Mouse (Mus musculus): ENCODE results near the gene Pianp.

The Pianp gene

GRCm38 (mm10) chr6:124995246-124995645 lies 1.2 kb upstream of the Pianp start:
- ChIA-PET CTCF (interaction anchor here in 2 of 4 experiments (1.0 to 1.8 kb wide), 2 partner anchors 13 to 64 kb away, joined by 3 to 6 read pairs; partner anchors contain the start of genes Mlf2 (in 1 of the 2) and Zfp384 (in 1 of the 2)), POLR2A (interaction anchor here in 3 of 4 experiments (1.2 to 10.3 kb wide), 12 partner anchors 10 to 166 kb away, joined by 4 to 182 read pairs (median 8); partner anchors contain the start of genes Cdca3 (in 1 of the 3), Cops7a (in 1 of the 3), P3h3 (in 1 of the 3) and Usp5 (in 1 of the 3))

- CTCF ChIA-PET, result interaction anchor here in 3 of 4 experiments (0.6 to 1.4 kb wide), 5 partner anchors 12 to 91 kb away, joined by 3 to 4 read pairs (median 3); partner anchors contain the start of genes Mlf2 (in 1 of the 3) and Zfp384 (in 1 of the 3)
- POLR2A ChIA-PET, result interaction anchor here (0.5 to 10.3 kb wide), 36 partner anchors 12 to 293 kb away, joined by 3 to 182 read pairs (median 4); partner anchors contain the start of genes Zfp384 (in 4 of the 4), Cops7a (in 2 of the 4), Grcc10 (in 2 of the 4) and Mlf2 (in 2 of the 4)
Observed at GRCm38 (mm10) chr6:124995831-124996403, 577 bp upstream of the Pianp start.

GRCm38 (mm10) chr6:124998066-124998465 lies 1.6 kb downstream of the Pianp start:
- ChIA-PET POLR2A (interaction anchor here in 3 of 4 experiments (0.6 to 10.3 kb wide), 28 partner anchors 8 to 257 kb away, joined by 3 to 182 read pairs (median 4); partner anchors contain the start of genes Zfp384 (in 3 of the 3), Cdca3 (in 2 of the 3), Grcc10 (in 2 of the 3) and Cops7a (in 1 of the 3)), CTCF (interaction anchor here in 1 of 4 experiments (0.7 to 2.0 kb wide), 5 partner anchors 11 to 168 kb away, joined by 3 to 5 read pairs (median 3); partner anchors contain the start of genes Cdca3 and Zfp384)

- ChIA-PET CTCF (interaction anchor here in 2 of 4 experiments (0.6 to 2.0 kb wide), 8 partner anchors 9 to 170 kb away, joined by 3 to 5 read pairs (median 4); partner anchors contain the start of genes Cdca3 (in 1 of the 2) and Zfp384 (in 1 of the 2)), POLR2A (interaction anchor here in 3 of 4 experiments (0.5 to 10.3 kb wide), 13 partner anchors 7 to 258 kb away, joined by 3 to 182 read pairs (median 5); partner anchors contain the start of genes Zfp384 (in 2 of the 3), Grcc10 (in 1 of the 3) and Mlf2 (in 1 of the 3))
Observed at GRCm38 (mm10) chr6:124999091-124999490, 2.6 kb downstream of the Pianp start.

- ChIA-PET CTCF (interaction anchor here in 1 of 4 experiments (0.9 to 1.6 kb wide), 5 partner anchors 31 to 192 kb away, joined by 3 to 4 read pairs (median 4); partner anchors contain the start of genes Mlf2, Mrpl51 and Ncapd2), POLR2A (interaction anchor here in 3 of 4 experiments (0.7 to 3.6 kb wide), 12 partner anchors 7 to 261 kb away, joined by 3 to 17 read pairs (median 4); partner anchors contain the start of genes Zfp384 (in 3 of the 3), Mlf2 (in 2 of the 3) and Ptpn6 (in 1 of the 3))
Observed at GRCm38 (mm10) chr6:124999546-124999945, 3.1 kb downstream of the Pianp start.

GRCm38 (mm10) chr6:125003706-125004105 lies 7.2 kb downstream of the Pianp start:
- ChIA-PET POLR2A (interaction anchor here in 3 of 4 experiments (0.7 to 13.8 kb wide), 12 partner anchors 8 to 262 kb away, joined by 3 to 182 read pairs (median 4); partner anchors contain the start of genes Mlf2 (in 2 of the 3), Cops7a (in 1 of the 3), Grcc10 (in 1 of the 3) and Pianp (in 1 of the 3)), CTCF (interaction anchor here in 1 of 4 experiments (1.2 kb wide), 1 partner anchor 10 kb away, joined by 3 read pairs; no protein-coding TSS in a partner anchor)

GRCm38 (mm10) chr6:125005086-125005485 lies 8.6 kb downstream of the Pianp start:
- ChIA-PET CTCF (interaction anchor here in 3 of 4 experiments (0.5 to 1.7 kb wide), 6 partner anchors 23 to 158 kb away, joined by 3 to 5 read pairs (median 3); no protein-coding TSS in a partner anchor), POLR2A (interaction anchor here in 2 of 4 experiments (0.7 to 13.8 kb wide), 7 partner anchors 8 to 264 kb away, joined by 3 to 182 read pairs (median 6); partner anchors contain the start of genes Mlf2 (in 2 of the 2), Pianp (in 2 of the 2) and Grcc10 (in 1 of the 2))

- ChIA-PET CTCF (interaction anchor here (0.5 to 2.7 kb wide), 17 partner anchors 9 to 146 kb away, joined by 3 to 15 read pairs (median 5); partner anchors contain the start of genes Mlf2 (in 2 of the 4) and Pianp (in 1 of the 4)), POLR2A (interaction anchor here (0.6 to 13.8 kb wide), 115 partner anchors 8 to 532 kb away, joined by 3 to 182 read pairs (median 5); partner anchors contain the start of genes Mlf2 (in 4 of the 4), Pianp (in 4 of the 4), Acrbp (in 3 of the 4) and Emg1 (in 3 of the 4))
Observed at GRCm38 (mm10) chr6:125008060-125008459, 11.6 kb downstream of the Pianp start.

GRCm38 (mm10) chr6:125008586-125009128 lies 12.2 kb downstream of the Pianp start:
- CTCF ChIA-PET, result interaction anchor here (0.5 to 2.7 kb wide), 22 partner anchors 10 to 200 kb away, joined by 3 to 15 read pairs (median 4); partner anchors contain the start of genes Mlf2 (in 2 of the 4) and Pianp (in 1 of the 4)
- POLR2A ChIA-PET, result interaction anchor here (0.6 to 13.8 kb wide), 130 partner anchors 8 to 1312 kb away, joined by 3 to 182 read pairs (median 4); partner anchors contain the start of genes Mlf2 (in 4 of the 4), Pianp (in 4 of the 4), Acrbp (in 3 of the 4) and Emg1 (in 3 of the 4)

- ChIA-PET CTCF (interaction anchor here (0.6 to 2.7 kb wide), 19 partner anchors 11 to 200 kb away, joined by 3 to 15 read pairs (median 5); partner anchors contain the start of genes Mlf2 (in 2 of the 4) and Pianp (in 1 of the 4)), POLR2A (interaction anchor here (0.6 to 13.8 kb wide), 113 partner anchors 9 to 1312 kb away, joined by 3 to 182 read pairs (median 5); partner anchors contain the start of genes Pianp (in 4 of the 4), Acrbp (in 3 of the 4), Emg1 (in 3 of the 4) and Mlf2 (in 3 of the 4))
Observed at GRCm38 (mm10) chr6:125009129-125009180, 12.5 kb downstream of the Pianp start, which contains the start of gene Zfp384. Gene Zfp384 (plus strand): TSS chr6:125009145.

GRCm38 (mm10) chr6:125009181-125010073 lies 12.9 kb downstream of the Pianp start:
- CTCF ChIA-PET, result interaction anchor here (0.6 to 2.7 kb wide), 19 partner anchors 11 to 358 kb away, joined by 3 to 15 read pairs (median 5); partner anchors contain the start of genes Mlf2 (in 2 of the 4) and Pianp (in 1 of the 4)
- POLR2A ChIA-PET, result interaction anchor here (0.5 to 13.8 kb wide), 118 partner anchors 9 to 1312 kb away, joined by 3 to 182 read pairs (median 4); partner anchors contain the start of genes Pianp (in 4 of the 4), Acrbp (in 3 of the 4), Emg1 (in 3 of the 4) and Mlf2 (in 3 of the 4)

- POLR2A ChIA-PET, result interaction anchor here in 3 of 4 experiments (0.7 to 2.5 kb wide), 6 partner anchors 8 to 33 kb away, joined by 3 to 20 read pairs (median 3); partner anchors contain the start of gene Zfp384 (in 2 of the 3)
- CTCF ChIA-PET, result interaction anchor here in 3 of 4 experiments (0.7 to 1.0 kb wide), 3 partner anchors 13 kb away, joined by 3 to 4 read pairs (median 3); no protein-coding TSS in a partner anchor
Observed at GRCm38 (mm10) chr6:125017682-125018081, 21.2 kb downstream of the Pianp start.

- ChIA-PET POLR2A (interaction anchor here in 2 of 4 experiments (0.6 to 2.0 kb wide), 20 partner anchors 9 to 191 kb away, joined by 3 to 14 read pairs (median 4); partner anchors contain the start of genes Acrbp (in 2 of the 2), Zfp384 (in 2 of the 2), Ing4 (in 1 of the 2) and Mlf2 (in 1 of the 2)), CTCF (interaction anchor here (0.5 to 1.7 kb wide), 76 partner anchors 8 to 1505 kb away, joined by 3 to 15 read pairs (median 3); partner anchors contain the start of genes Lpar5 (in 2 of the 4), Mlf2 (in 2 of the 4), Pianp (in 2 of the 4) and Zfp384 (in 2 of the 4))
Observed at GRCm38 (mm10) chr6:125030532-125030931, 34.0 kb downstream of the Pianp start.

- CTCF ChIA-PET, result interaction anchor here in 2 of 4 experiments (0.8 to 1.7 kb wide), 4 partner anchors 23 to 186 kb away, joined by 3 to 15 read pairs (median 4); partner anchors contain the start of genes Lpar5 (in 1 of the 2) and Zfp384 (in 1 of the 2)
- POLR2A ChIA-PET, result interaction anchor here in 2 of 4 experiments (1.3 to 2.0 kb wide), 5 partner anchors 13 to 172 kb away, joined by 3 to 14 read pairs (median 4); partner anchors contain the start of gene Zfp384 (in 1 of the 2)
Observed at GRCm38 (mm10) chr6:125031604-125032003, 35.1 kb downstream of the Pianp start.

GRCm38 (mm10) chr6:125038666-125039065 lies 42.2 kb downstream of the Pianp start:
- ChIA-PET POLR2A (interaction anchor here in 2 of 4 experiments (0.5 to 3.6 kb wide), 27 partner anchors 9 to 292 kb away, joined by 3 to 13 read pairs (median 5); partner anchors contain the start of genes Cdca3 (in 2 of the 2), Usp5 (in 2 of the 2), Zfp384 (in 2 of the 2) and Acrbp (in 1 of the 2)), CTCF (interaction anchor here in 2 of 4 experiments (0.8 to 0.9 kb wide), 2 partner anchors 8 to 53 kb away, joined by 3 read pairs; no protein-coding TSS in a partner anchor)
